18 mouse cellular contexts compared by ENCODE assay signal in the genomic region with DNA sequence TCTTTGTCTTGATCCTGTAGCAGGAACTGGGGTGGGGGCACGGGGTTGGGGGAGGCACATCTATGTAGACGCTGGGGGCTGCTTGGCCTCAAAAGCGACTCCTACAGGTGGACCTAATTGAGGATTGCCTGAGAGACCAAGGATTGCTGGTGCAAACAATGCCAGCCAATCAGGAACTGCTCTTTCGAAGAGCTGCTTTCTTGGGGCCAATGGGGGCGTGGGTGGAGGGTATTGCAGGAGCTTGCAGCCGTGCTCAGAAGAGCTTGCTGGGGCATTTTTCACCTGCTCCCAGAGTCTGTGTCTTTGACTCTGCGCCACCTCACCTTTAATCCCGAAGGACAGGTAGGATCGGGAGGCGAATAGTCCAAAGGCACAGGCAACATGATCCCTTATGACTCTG. TPM values are rescaled to one million over a fixed set of nuclear protein-coding genes. Genes with fewer than 3 reads are reported as not detected.
DNase-seq lines count a peak whose midpoint lies in the region; ATAC-seq and TF ChIP-seq lines count a peak whose summit lies in the region.
"Had no signal": no experiment of that assay in that cellular context is flagged by ENCODE, and none has a peak within 500 bp of the region (broad histone marks: within the 10 kb centered on the region; RNA-seq: fewer than 3 reads in every experiment).

No protein-coding gene starts in this region.

- no peaks in the 10 kb centered on the region for H3K36me3 ChIP-seq in E14TG2a.4 (ENCODE audit: insufficient read depth, low read length)
- H3K36me3 ChIP-seq in liver, embryonic 13.5 days = no peaks in the 10 kb centered on the region
- no peaks in the 10 kb centered on the region for H3K36me3 ChIP-seq in hindbrain, embryonic 11.5 days (ENCODE audit: control insufficient read depth, insufficient read depth, low read length)
- H3K36me3 ChIP-seq: embryonic facial prominence, embryonic 10.5 days; heart, embryonic 12.5 days; hindbrain, embryonic 12.5 days had no signal

- no peak overlapping the region for H3K27ac ChIP-seq in liver, embryonic 13.5 days
- no peak overlapping the region for H3K27ac ChIP-seq in hindbrain, embryonic 11.5 days (ENCODE audit: low read depth, low read length)
- H3K27ac ChIP-seq: embryonic facial prominence, embryonic 10.5 days; heart, adult 2 months; hindbrain, embryonic 12.5 days had no signal

- H3K4me2 ChIP-seq in liver, embryonic 13.5 days = peak overlapping the region; percentile 23; the same call in 1 of the 2 replicates
- no peak overlapping the region for H3K4me2 ChIP-seq in hindbrain, embryonic 11.5 days (replicated peaks; ENCODE audit: low read depth, low read length)
- H3K4me2 ChIP-seq: heart, embryonic 12.5 days; hindbrain, embryonic 12.5 days had no signal

- no peak overlapping the region for H3K9ac ChIP-seq in liver, embryonic 13.5 days
- H3K9ac ChIP-seq in hindbrain, embryonic 11.5 days (ENCODE audit: low read depth, low read length) = no peak overlapping the region
- H3K9ac ChIP-seq: forebrain, postnatal 0 days; heart, embryonic 12.5 days; hindbrain, embryonic 12.5 days had no signal

- peak overlapping the region; percentile 46 for H3K4me3 ChIP-seq in E14TG2a.4 (replicated peaks; ENCODE audit: low read length)
- H3K4me3 ChIP-seq in liver, embryonic 13.5 days (replicated peaks) = no peak overlapping the region
- no peak overlapping the region for H3K4me3 ChIP-seq in hindbrain, embryonic 11.5 days (ENCODE audit: low read depth, low read length)
- H3K4me3 ChIP-seq: embryonic facial prominence, embryonic 10.5 days; heart, adult 2 months; heart, embryonic 12.5 days; hindbrain, embryonic 12.5 days had no signal

- 39% methylated on average over 10 of the region's 10 CpGs for WGBS in liver, embryonic 13.5 days (ENCODE audit: insufficient replicate concordance)
- 38% methylated on average over 10 of the region's 10 CpGs for WGBS in hindbrain, embryonic 11.5 days

- H3K27me3 ChIP-seq in E14TG2a.4 (ENCODE audit: insufficient read depth, low read length) = peaks cover 17% of the 10 kb centered on the region
- H3K27me3 ChIP-seq in liver, embryonic 13.5 days = 0 out of 2 replicates have a peak, but pooled peaks cover 1% of the 10 kb centered on the region
- no peaks in the 10 kb centered on the region for H3K27me3 ChIP-seq in hindbrain, embryonic 11.5 days (ENCODE audit: control insufficient read depth, insufficient read depth, low read length)
- H3K27me3 ChIP-seq: heart, embryonic 12.5 days; hindbrain, embryonic 12.5 days had no signal

- TF ChIP-seq CTCF in E14TG2a.4 (conservative IDR thresholded peaks at IDR 0.05; ENCODE audit: low read length) = no peak

- DNase-seq in ES-CJ7 (ENCODE audit: low read depth, low spot score) (peak; percentile 87), ZHBTc4 (ENCODE audit: low read depth, low spot score) (peak; percentile 72)
- DNase-seq in liver, embryonic 13.5 days = peak; percentile 13
- DNase-seq in hindbrain, embryonic 11.5 days (ENCODE audit: low spot score) = no peak
- no peak for DNase-seq in kidney, postnatal 36 days
- DNase-seq: adrenal gland, postnatal 14 days; cerebellum, adult 18-20 months; cerebellum, adult 9-11 months; forebrain, postnatal 0 days; gastrocnemius, postnatal 14 days; heart, adult 2 months had no signal

- peaks cover 26% of the 10 kb centered on the region for H3K4me1 ChIP-seq in E14TG2a.4 (replicated peaks; ENCODE audit: low read depth, low read length)
- H3K4me1 ChIP-seq in liver, embryonic 13.5 days (replicated peaks) = peaks cover 24% of the 10 kb centered on the region
- H3K4me1 ChIP-seq in hindbrain, embryonic 11.5 days (replicated peaks; ENCODE audit: control insufficient read depth, insufficient read depth, low read length) = no peaks in the 10 kb centered on the region
- H3K4me1 ChIP-seq: heart, embryonic 12.5 days; hindbrain, embryonic 12.5 days had no signal

- H3K9me3 ChIP-seq in E14TG2a.4 (ENCODE audit: low read length) = no peaks in the 10 kb centered on the region
- no peaks in the 10 kb centered on the region for H3K9me3 ChIP-seq in liver, embryonic 13.5 days (replicated peaks)
- no peaks in the 10 kb centered on the region for H3K9me3 ChIP-seq in hindbrain, embryonic 11.5 days (ENCODE audit: control insufficient read depth, low read length)
- H3K9me3 ChIP-seq: embryonic facial prominence, embryonic 10.5 days; heart, embryonic 12.5 days; hindbrain, embryonic 12.5 days had no signal

- no peak for ATAC-seq in liver, embryonic 13.5 days (ENCODE audit: low read depth)
- ATAC-seq in hindbrain, embryonic 11.5 days (ENCODE audit: low FRiP score) = no peak
- ATAC-seq in monocyte, adult 5-6 weeks (replicated peaks; ENCODE audit: insufficient number of reproducible peaks, low FRiP score, low TSS enrichment, poor library complexity, severe bottlenecking) = no peak
- ATAC-seq: forebrain, postnatal 0 days; hindbrain, embryonic 16.5 days; intestine, postnatal 0 days had no signal

RNA-seq across cellular contexts. Expression of gene Mphosph6, which starts 26.1 kb away (rescaled TPM):
- polyA plus RNA-seq in liver, embryonic 13.5 days (2015; fragmentation: Nextera tagmentation; extraction: Ambion mirVana) = 44.9 and 53.7 TPM in 2 replicates
- polyA plus RNA-seq in hindbrain, embryonic 11.5 days (2014; fragmentation: Nextera tagmentation; extraction: Ambion mirVana) = 57.7 and 59.0 TPM in 2 replicates
- total RNA-seq in monocyte, adult 5-6 weeks (2017) = 25.1 to 33.7 TPM (median 25.4 TPM) in 3 replicates

Comparison
In these comparisons a context has a peak if more than half of its experiments do, and no peak if none do; other contexts are left out.
1. DNase-seq: peak in ES-CJ7 (single experiment), ZHBTc4 (single experiment) and liver, embryonic 13.5 days (single experiment); none in hindbrain, embryonic 11.5 days (single experiment) and kidney, postnatal 36 days (0 of 2).